Mouse (Mus musculus) forebrain, embryonic 13.5 days (tissue): ENCODE data around the gene Capn10. TPM values are rescaled to one million over a fixed set of nuclear protein-coding genes. Genes with fewer than 3 reads are reported as not detected.
A peak's percentile ranks its signal among the peaks of the same experiment; 100 is the strongest.

Experiments used
- ATAC-seq: fragments of 200-750 bp; cut with Nextera tagmentation; 2 replicates; pipeline ENCODE4 v1.8.0; 2017
- H3K27ac ChIP-seq: fragments of 300-500 bp; sonication (generic); 2 replicates; pipeline ENCODE4 v1.5.1; 2015; ENCODE audit warnings: inconsistent platforms, mild to moderate bottlenecking, moderate library complexity
- H3K27me3 ChIP-seq: fragments of 300-500 bp; sonication (generic); 2 replicates; pipeline ENCODE4 v1.6.1; 2015; ENCODE audit warnings: mild to moderate bottlenecking, inconsistent platforms
- H3K36me3 ChIP-seq: fragments of 300-500 bp; sonication (generic); 2 replicates; pipeline ENCODE4 v1.6.1; 2015; ENCODE audit warnings: mild to moderate bottlenecking, inconsistent platforms; ENCODE audit not compliant: poor library complexity, severe bottlenecking
- H3K4me1 ChIP-seq: fragments of 300-500 bp; sonication (generic); 2 replicates; pipeline ENCODE4 v1.6.1; 2015; ENCODE audit warnings: inconsistent platforms
- H3K4me2 ChIP-seq: fragments of 300-500 bp; sonication (generic); 2 replicates; pipeline ENCODE4 v1.6.1; 2015; ENCODE audit warnings: inconsistent platforms, mild to moderate bottlenecking, moderate library complexity
- H3K4me3 ChIP-seq: fragments of 300-500 bp; sonication (generic); 2 replicates; pipeline ENCODE4 v1.5.1; 2015; ENCODE audit warnings: mild to moderate bottlenecking, inconsistent platforms
- H3K9ac ChIP-seq: fragments of 300-500 bp; sonication (generic); 2 replicates; pipeline ENCODE4 v1.6.1; 2015; ENCODE audit warnings: mild to moderate bottlenecking, inconsistent platforms
- H3K9me3 ChIP-seq: fragments of 300-500 bp; sonication (generic); replicated peaks from 2 replicates; pipeline ENCODE4 v1.6.1; 2016; ENCODE audit warnings: inconsistent platforms
- WGBS: fragments of 180-500 bp; shearing (Covaris S2); methylation state at CpG from one replicate; pipeline ENCODE4 v1.1.7; 2015; 5-methylcytosine and 5-hydroxymethylcytosine counted together
- polyA plus RNA-seq: library from polyadenylated mRNA; unstranded; fragments of >200 nt; fragmentation: Nextera tagmentation; extraction: Ambion mirVana; gene quantifications from 2 replicates; pipeline ENCODE4 v1.2.1, GENCODE M21; 2015

The Capn10 gene
- polyA plus RNA-seq, 1 experiment from 2014 or later = 51.7 TPM

DNA sequence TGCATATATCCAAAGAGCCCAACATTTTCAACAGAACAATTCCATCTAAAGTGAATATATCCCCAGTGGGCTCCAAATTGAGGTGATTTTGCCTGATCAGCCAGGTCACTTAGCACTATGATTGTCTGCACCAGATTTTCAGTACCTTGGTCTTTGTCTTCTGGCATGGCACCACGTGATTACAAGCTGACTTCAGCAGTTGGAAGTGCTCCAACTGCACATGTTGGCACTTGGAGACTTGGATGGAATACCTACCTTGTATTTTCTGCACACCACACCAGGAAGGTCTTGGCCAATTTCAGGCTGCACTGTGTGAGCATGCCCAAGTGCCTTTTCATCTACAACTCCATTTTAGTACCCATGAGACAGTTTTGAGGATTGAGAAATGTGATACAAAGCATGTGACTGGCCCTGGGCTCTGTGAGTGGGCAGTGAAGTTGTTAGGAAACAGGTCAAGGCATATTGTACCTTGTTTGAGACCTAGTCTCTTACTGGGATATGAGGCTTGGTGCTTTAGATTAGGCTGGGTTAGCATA, 3.9 kb upstream of the Capn10 start:
- H3K27me3 ChIP-seq = peaks cover 15% of the 10 kb centered on the region
- no peaks in the 10 kb centered on the region for H3K9me3 ChIP-seq
- H3K4me2 ChIP-seq = no peak overlapping the region
- 9% methylated on average over 1 of the region's 1 CpGs for WGBS
- H3K9ac ChIP-seq = no peak overlapping the region
- no peak overlapping the region for H3K4me3 ChIP-seq
- no peak overlapping the region for H3K27ac ChIP-seq
- no peak for ATAC-seq
- H3K36me3 ChIP-seq = no peaks in the 10 kb centered on the region
- H3K4me1 ChIP-seq = peaks cover 9% of the 10 kb centered on the region

- 83% methylated on average over 4 of the region's 4 CpGs for WGBS
- Histone ChIP-seq H3K27me3 (peaks cover 5% of the 10 kb centered on the region; the same call in 1 of the 2 replicates), H3K9ac (peak overlapping the region; percentile 82)
Measured at GRCm38 (mm10) chr1:92933611-92934010, 565 bp upstream of the Capn10 start.

GRCm38 (mm10) chr1:92935054-92935962, 1.1 kb downstream of the Capn10 start:
- Histone ChIP-seq H3K4me2 (peak overlapping the region; percentile 79), H3K4me1 (peaks cover 29% of the 10 kb centered on the region), H3K36me3 (peaks cover 28% of the 10 kb centered on the region), H3K27me3 (no peaks in the 10 kb centered on the region; the same call in 1 of the 2 replicates), H3K9me3 (no peaks in the 10 kb centered on the region), H3K9ac (peak overlapping the region; percentile 82), H3K4me3 (peak overlapping the region; percentile 71), H3K27ac (peak overlapping the region; percentile 95)
- 15% methylated on average over 10 of the region's 10 CpGs for WGBS
- ATAC-seq = no peak

More at GRCm38 (mm10) chr1:92933611-92934010, 565 bp upstream of the Capn10 start:
- no peak for ATAC-seq
- Histone ChIP-seq H3K9me3 (no peaks in the 10 kb centered on the region), H3K4me2 (peak overlapping the region; percentile 79), H3K27ac (peak overlapping the region; percentile 95), H3K36me3 (peaks cover 11% of the 10 kb centered on the region), H3K4me3 (peak overlapping the region; percentile 71), H3K4me1 (peaks cover 29% of the 10 kb centered on the region)

- Histone ChIP-seq H3K27me3 (no peaks in the 10 kb centered on the region; the same call in 1 of the 2 replicates), H3K27ac (no peak overlapping the region), H3K9me3 (no peaks in the 10 kb centered on the region), H3K9ac (peak overlapping the region; percentile 82), H3K4me3 (peak overlapping the region; percentile 71), H3K4me2 (peak overlapping the region; percentile 79), H3K4me1 (peaks cover 29% of the 10 kb centered on the region), H3K36me3 (peaks cover 33% of the 10 kb centered on the region)
- 60% methylated on average over 2 of the region's 2 CpGs for WGBS
- no peak for ATAC-seq
Measured at GRCm38 (mm10) chr1:92935977-92936376, 1.8 kb downstream of the Capn10 start.

- Histone ChIP-seq H3K27me3 (no peaks in the 10 kb centered on the region; the same call in 1 of the 2 replicates), H3K9me3 (no peaks in the 10 kb centered on the region), H3K4me1 (peaks cover 29% of the 10 kb centered on the region), H3K4me3 (0 out of 2 replicates have a peak overlapping the region, but pooled peaks have one; percentile 71), H3K9ac (peak overlapping the region; percentile 82; the same call in 1 of the 2 replicates), H3K4me2 (peak overlapping the region; percentile 79), H3K27ac (no peak overlapping the region), H3K36me3 (peaks cover 35% of the 10 kb centered on the region)
- no peak for ATAC-seq
- 85% methylated on average over 3 of the region's 3 CpGs for WGBS
Measured at GRCm38 (mm10) chr1:92936467-92936866, 2.3 kb downstream of the Capn10 start.

DNA sequence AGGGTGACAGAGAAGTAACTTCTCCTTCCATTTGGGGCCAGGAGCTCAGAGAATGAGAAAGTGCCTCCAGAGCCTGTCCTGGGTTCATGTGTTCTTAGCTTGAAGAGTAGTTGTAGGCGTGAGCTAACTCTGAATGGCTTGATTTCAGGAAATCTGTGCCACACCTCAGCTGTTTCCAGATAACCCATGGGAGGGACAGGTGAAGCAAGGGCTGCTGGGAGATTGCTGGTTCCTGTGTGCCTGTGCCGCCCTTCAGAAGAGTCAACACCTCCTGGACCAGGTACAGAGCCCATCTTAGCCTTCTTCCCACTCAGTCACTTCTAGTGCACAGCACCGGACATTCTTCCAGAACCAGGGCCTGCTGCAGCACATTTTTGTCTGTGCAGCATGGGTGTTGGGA, 3.6 kb downstream of the Capn10 start:
- no peak overlapping the region for H3K4me3 ChIP-seq
- H3K9ac ChIP-seq = 0 out of 2 replicates have a peak overlapping the region, but pooled peaks have one; percentile 8
- no peaks in the 10 kb centered on the region for H3K9me3 ChIP-seq
- H3K4me1 ChIP-seq = peaks cover 29% of the 10 kb centered on the region
- H3K27me3 ChIP-seq = no peaks in the 10 kb centered on the region
- H3K4me2 ChIP-seq = no peak overlapping the region
- H3K27ac ChIP-seq = no peak overlapping the region
- 89% methylated on average over 3 of the region's 3 CpGs for WGBS
- peaks cover 48% of the 10 kb centered on the region for H3K36me3 ChIP-seq
- no peak for ATAC-seq

- Histone ChIP-seq H3K36me3 (peaks cover 67% of the 10 kb centered on the region), H3K4me3 (no peak overlapping the region), H3K9ac (no peak overlapping the region), H3K4me2 (no peak overlapping the region), H3K9me3 (no peaks in the 10 kb centered on the region), H3K4me1 (peaks cover 22% of the 10 kb centered on the region), H3K27ac (no peak overlapping the region), H3K27me3 (no peaks in the 10 kb centered on the region)
- WGBS = 95% methylated on average over 4 of the region's 4 CpGs
- no peak for ATAC-seq
Measured at GRCm38 (mm10) chr1:92939746-92940145, 5.6 kb downstream of the Capn10 start.

DNA sequence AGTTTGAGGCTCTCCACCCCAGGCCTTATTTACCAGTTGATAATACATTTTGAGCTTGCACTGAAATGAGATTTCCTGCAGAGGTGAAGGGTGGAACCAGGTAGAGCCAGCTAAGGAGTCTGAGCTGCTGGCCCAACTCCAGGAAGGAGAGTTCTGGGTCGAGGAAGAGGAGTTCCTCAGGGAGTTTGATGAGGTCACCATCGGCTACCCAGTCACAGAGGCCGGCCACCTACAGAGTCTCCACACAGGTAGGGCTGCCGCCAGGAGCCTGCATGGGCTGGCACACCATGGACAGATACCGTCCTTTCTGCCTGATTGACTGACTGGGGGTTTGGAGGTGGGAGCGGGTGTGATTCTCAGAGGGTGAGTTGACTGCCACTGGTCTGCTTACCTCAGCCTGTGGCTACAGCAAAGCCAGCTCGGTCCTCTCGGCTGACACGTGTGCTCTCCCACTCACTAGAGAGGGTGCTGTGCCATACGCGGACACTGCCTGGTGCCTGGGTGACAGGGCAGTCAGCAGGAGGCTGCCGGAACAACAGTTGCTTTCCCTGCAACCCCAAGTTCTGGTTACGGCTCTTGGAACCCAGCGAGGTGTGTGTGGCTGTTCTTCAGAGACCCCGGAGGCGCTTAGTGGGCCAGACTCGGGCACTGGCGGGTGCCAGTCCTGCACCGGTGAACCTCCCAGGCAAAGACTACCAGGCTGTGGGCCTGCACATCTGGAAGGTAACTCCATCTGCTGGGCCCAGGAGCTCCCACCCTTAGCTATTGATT, 9.2 kb downstream of the Capn10 start:
- ATAC-seq = no peak
- Histone ChIP-seq H3K27ac (no peak overlapping the region), H3K36me3 (peaks cover 95% of the 10 kb centered on the region), H3K4me3 (no peak overlapping the region), H3K27me3 (no peaks in the 10 kb centered on the region), H3K4me1 (no peaks in the 10 kb centered on the region), H3K4me2 (no peak overlapping the region), H3K9ac (no peak overlapping the region), H3K9me3 (no peaks in the 10 kb centered on the region)
- WGBS = 93% methylated on average over 19 of the region's 19 CpGs

DNA sequence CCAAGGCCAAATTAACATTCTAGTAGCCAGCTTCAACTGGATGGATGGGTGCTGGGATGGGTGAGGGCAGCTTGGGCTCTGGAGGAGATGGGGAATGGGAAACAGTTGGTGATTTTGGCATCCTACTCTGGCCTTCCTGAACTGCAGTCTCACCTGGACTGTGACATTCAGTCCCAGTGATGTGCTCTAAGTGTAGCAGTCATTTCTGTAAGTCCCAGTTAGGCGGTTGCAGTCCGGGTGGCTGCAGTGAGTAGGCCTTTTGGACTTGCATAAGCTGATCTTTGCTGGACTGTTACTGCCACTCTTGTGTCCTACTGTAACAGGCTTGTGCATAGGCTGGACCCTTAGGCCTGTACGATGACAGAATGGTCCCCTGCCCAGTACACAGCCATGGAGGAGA, 13.8 kb downstream of the Capn10 start:
- Histone ChIP-seq H3K27ac (no peak overlapping the region), H3K4me3 (no peak overlapping the region), H3K36me3 (peaks cover 61% of the 10 kb centered on the region), H3K27me3 (no peaks in the 10 kb centered on the region), H3K9me3 (no peaks in the 10 kb centered on the region), H3K4me2 (no peak overlapping the region), H3K4me1 (no peaks in the 10 kb centered on the region), H3K9ac (no peak overlapping the region)
- WGBS = 98% methylated on average over 3 of the region's 3 CpGs
- ATAC-seq = no peak

GRCm38 (mm10) chr1:92949426-92949825, 15.2 kb downstream of the Capn10 start:
- no peak overlapping the region for H3K4me2 ChIP-seq
- H3K9me3 ChIP-seq = no peaks in the 10 kb centered on the region
- WGBS = 64% methylated on average over 6 of the region's 6 CpGs
- ATAC-seq = no peak
- H3K27ac ChIP-seq = no peak overlapping the region
- H3K4me1 ChIP-seq = no peaks in the 10 kb centered on the region
- H3K9ac ChIP-seq = no peak overlapping the region
- peaks cover 47% of the 10 kb centered on the region for H3K36me3 ChIP-seq
- no peaks in the 10 kb centered on the region for H3K27me3 ChIP-seq
- no peak overlapping the region for H3K4me3 ChIP-seq

- Histone ChIP-seq H3K9me3 (no peaks in the 10 kb centered on the region), H3K9ac (no peak within 1 kb of the TSS; the same call in 1 of the 2 replicates), H3K27ac (no peak within 1 kb of the TSS), H3K27me3 (no peaks in the 10 kb centered on the region), H3K4me1 (no peaks in the 10 kb centered on the region), H3K4me2 (no peak within 1 kb of the TSS), H3K36me3 (peaks cover 35% of the 10 kb centered on the region), H3K4me3 (no peak within 1 kb of the TSS)
- no peak for ATAC-seq
- WGBS = 87% methylated on average over 5 of the region's 5 CpGs
Measured at GRCm38 (mm10) chr1:92950607-92951006, 16.4 kb downstream of the Capn10 start, which contains the start of gene Gpr35. Gene Gpr35, plus strand, starts transcription at chr1:92950865.

DNA sequence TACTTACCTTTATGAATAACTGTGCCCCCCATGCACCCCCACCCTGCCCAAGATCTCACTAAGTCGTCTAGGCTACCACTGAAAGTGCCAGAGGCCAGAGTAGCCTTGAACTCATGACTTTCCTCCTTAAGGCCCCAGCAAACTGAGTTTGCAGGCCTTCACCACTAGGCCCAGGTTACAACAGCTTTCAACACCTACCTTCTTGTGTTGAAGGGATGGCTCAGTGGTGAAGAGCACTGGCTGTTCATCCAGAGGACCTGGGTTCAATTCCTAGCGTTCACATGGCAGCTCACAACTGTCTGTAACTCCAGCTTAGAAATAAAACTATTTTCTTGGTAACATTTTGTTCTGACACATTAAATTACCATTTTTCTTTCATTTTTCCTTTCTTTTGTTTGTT, 19.5 kb downstream of the Capn10 start:
- Histone ChIP-seq H3K27me3 (no peaks in the 10 kb centered on the region), H3K4me3 (no peak overlapping the region), H3K9me3 (no peaks in the 10 kb centered on the region), H3K4me1 (no peaks in the 10 kb centered on the region), H3K36me3 (peaks cover 4% of the 10 kb centered on the region), H3K9ac (no peak overlapping the region), H3K4me2 (no peak overlapping the region), H3K27ac (no peak overlapping the region)
- ATAC-seq = no peak
- WGBS = 66% methylated on average over 2 of the region's 2 CpGs
